Mouse (Mus musculus) adrenal gland, postnatal 10 days (tissue): ENCODE measurements around the gene Defb47. TPM values are rescaled to one million over a fixed set of nuclear protein-coding genes. Genes with fewer than 3 reads are reported as not detected.

Experiments used
- total RNA-seq, 2 experiments: library from RNA; stranded (reverse); gene quantifications; 2 replicates each; pipeline ENCODE4 v1.2.3; 2021

Defb47 gene
- total RNA-seq, 2 experiments from 2014 or later, result not detected

Other genes starting within 250 kb of the Defb47 start
- gene Ints6, start 236.9 kb upstream of the Defb47 start, total RNA-seq, result 10 to 100 TPM; 38.5 to 50.5 TPM
- 10 to 100 TPM; 25.5 to 29.0 TPM for gene Wdfy2, start 160.4 kb upstream of the Defb47 start, total RNA-seq
- gene Defb48, start 13.6 kb upstream of the Defb47 start, total RNA-seq, result not detected
- not detected for gene Defb43, start 13.7 kb downstream of the Defb47 start, total RNA-seq
- 1 to 10 TPM; 1.9 to 3.9 TPM for gene Defb42, start 48.9 kb downstream of the Defb47 start, total RNA-seq
- not detected for gene Defb30, start 51.9 kb downstream of the Defb47 start, total RNA-seq